Mouse (Mus musculus) lung, adult 2 months (tissue): ENCODE results near the gene Alyref.

Source experiments
- CTCF ChIP-seq: fragments of 200-500 bp; IDR thresholded peaks from 2 replicates; pipeline ENCODE4 v1.5.1; 2011; ENCODE audit warnings: mild to moderate bottlenecking, low read length, control low read depth; ENCODE audit not compliant: insufficient read depth
- POLR2A ChIP-seq: fragments of 200-500 bp; IDR thresholded peaks from 2 replicates; pipeline ENCODE4 v1.6.1; 2011; ENCODE audit warnings: low read depth, mild to moderate bottlenecking, control low read depth, low read length, borderline replicate concordance; ENCODE audit errors: extremely low read depth

DNA sequence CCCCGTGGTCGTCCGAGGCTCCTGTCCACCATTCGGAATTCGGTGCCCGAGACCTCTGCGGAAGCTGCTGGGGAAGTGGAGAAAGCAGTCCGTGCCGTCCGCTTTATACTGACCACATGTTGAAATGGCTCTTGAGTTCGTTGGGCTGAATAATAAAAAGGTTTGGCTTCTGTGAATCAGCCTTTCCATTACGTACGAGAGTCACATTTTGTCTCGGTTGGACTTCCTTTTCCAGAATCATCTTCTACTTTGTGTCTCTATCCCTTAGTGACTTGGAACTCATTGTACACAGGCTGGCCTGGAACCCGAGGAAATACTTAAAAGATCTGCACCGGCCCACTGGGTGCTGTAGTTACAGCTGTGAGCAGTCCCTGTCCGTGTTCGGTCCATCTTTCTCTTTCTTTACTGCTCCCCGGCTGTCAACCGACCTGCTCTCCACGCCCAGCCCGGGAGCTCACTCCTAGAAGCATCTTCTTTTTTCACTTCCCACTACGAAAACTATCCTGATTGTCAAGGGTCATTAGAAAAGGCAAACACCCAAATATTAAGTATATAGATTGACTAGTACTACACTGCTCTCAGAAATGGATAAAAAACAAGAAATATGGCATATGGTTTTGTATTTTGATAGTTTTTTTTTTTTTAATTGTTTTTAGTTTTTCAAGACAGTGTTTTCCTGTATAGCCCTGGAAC is 24.4 kb downstream of the Alyref start:
- TF ChIP-seq CTCF (no peak), POLR2A (no peak)
